ENCODE assay signal across 15 mouse cellular contexts in genomic region chr11:118680699-118681098, GRCm38 (mm10).
DNase-seq lines count a peak whose midpoint lies in the region; ATAC-seq and TF ChIP-seq lines count a peak whose summit lies in the region.
"Had no signal": no experiment of that assay in that cellular context is flagged by ENCODE, and none has a peak within 500 bp of the region (broad histone marks: within the 10 kb centered on the region; RNA-seq: fewer than 3 reads in every experiment).

No protein-coding gene starts in this region.

- no peak overlapping the region for H3K4me3 ChIP-seq in kidney, adult 2 months (ENCODE audit: insufficient read depth, low read depth, low read length)
- H3K4me3 ChIP-seq: embryonic facial prominence, embryonic 13.5 days; stomach, embryonic 15.5 days had no signal

- no peaks in the 10 kb centered on the region for H3K36me3 ChIP-seq in kidney, adult 2 months (ENCODE audit: control insufficient read depth, insufficient read depth, low read length)
- H3K36me3 ChIP-seq: embryonic facial prominence, embryonic 13.5 days; stomach, embryonic 15.5 days had no signal

- TF ChIP-seq CTCF in kidney, adult 2 months (conservative IDR thresholded peaks at IDR 0.05; ENCODE audit: insufficient read depth, insufficient read length, low read depth, low read length), result no peak

- no peak for TF ChIP-seq POLR2A in kidney, adult 2 months (IDR thresholded peaks at IDR 0.05; ENCODE audit: low read depth, low read length)

- intact Hi-C loops in left cerebral cortex, postnatal 25 days (cut with DNase I), result no loop called here
- intact Hi-C loops in left cerebral cortex, postnatal 14 days (cut with DNase I), result no loop called here

- ATAC-seq in frontal cortex, adult (ENCODE audit: low TSS enrichment), result peak; percentile 18; the same call in 1 of the 2 replicates

- no peaks in the 10 kb centered on the region for H3K27me3 ChIP-seq in kidney, adult 2 months (replicated peaks; ENCODE audit: control insufficient read depth, insufficient read depth, low read length)

- 75% methylated on average over 10 of the region's 10 CpGs for WGBS in kidney, adult 2 months

- no peak overlapping the region for H3K27ac ChIP-seq in kidney, adult 2 months (ENCODE audit: insufficient read depth, low read depth, low read length)
- H3K27ac ChIP-seq: embryonic facial prominence, embryonic 13.5 days; stomach, embryonic 15.5 days had no signal

- no peaks in the 10 kb centered on the region for H3K4me1 ChIP-seq in kidney, adult 2 months (ENCODE audit: control insufficient read depth, insufficient read depth, low read length)
- H3K4me1 ChIP-seq: embryonic facial prominence, embryonic 13.5 days; stomach, embryonic 15.5 days had no signal

- DNase-seq in frontal cortex, postnatal 25 days (ENCODE audit: low spot score in 2 of 2), result no peak
- DNase-seq in left cerebral cortex, postnatal 25 days (ENCODE audit: low spot score in 2 of 2), result peak; percentile 26 to 48
- DNase-seq in left cerebral cortex, postnatal 14 days (ENCODE audit: low spot score in 2 of 2), result no peak
- DNase-seq in brain, adult 2 months (ENCODE audit: low read depth, low spot score), result peak; percentile 77
- DNase-seq in cerebellum, postnatal 36 days, result peak; percentile 42 to 51
- DNase-seq in kidney, adult 2 months, result no peak
- no peak for DNase-seq in urinary bladder, postnatal 4 days (ENCODE audit: low spot score in 2 of 2)
- DNase-seq: adrenal gland, postnatal 14 days; kidney, postnatal 10 days; liver; lung, embryonic 14.5 days; thymus, postnatal 36 days had no signal

Comparison
In these comparisons a context has a peak if more than half of its experiments do, and no peak if none do; other contexts are left out.
1. DNase-seq: peak in left cerebral cortex, postnatal 25 days (2 of 2), brain, adult 2 months (single experiment) and cerebellum, postnatal 36 days (2 of 2); none in frontal cortex, postnatal 25 days (0 of 2), left cerebral cortex, postnatal 14 days (0 of 2), kidney, adult 2 months (single experiment) and urinary bladder, postnatal 4 days (0 of 2).